Mouse (Mus musculus): Measurements from ENCODE around the gene Cd3e. TPM values are rescaled to one million over a fixed set of nuclear protein-coding genes. Genes with fewer than 3 reads are reported as not detected.
"Not testable (repeated sequence)": the region's sequence is repeated elsewhere in the genome, so short reads cannot be mapped to it uniquely, and the experiment has no call there.

The Cd3e gene
- polyA plus RNA-seq, 1 experiment from 2014 or later = not detected

GRCm38 (mm10) chr9:45040066-45040845 lies 30.8 kb upstream of the Cd3e start:
- 19% methylated on average over 14 of the region's 14 CpGs for WGBS
- ATAC-seq (ENCODE audit: insufficient number of reproducible peaks, insufficient read depth, low FRiP score, low TSS enrichment) = no peak
- H3K9ac ChIP-seq = no peak overlapping the region
- H3K4me3 ChIP-seq = no peak overlapping the region
- H3K27ac ChIP-seq = no peak overlapping the region
- H3K36me3 ChIP-seq = no peaks in the 10 kb centered on the region
- peak overlapping the region; percentile 31; the same call in 1 of the 2 replicates for H3K4me2 ChIP-seq (replicated peaks)
- peaks cover 28% of the 10 kb centered on the region for H3K4me1 ChIP-seq
- peaks cover 57% of the 10 kb centered on the region for H3K27me3 ChIP-seq
- H3K9me3 ChIP-seq = no peaks in the 10 kb centered on the region

- no peak for ATAC-seq (ENCODE audit: insufficient number of reproducible peaks, insufficient read depth, low FRiP score, low TSS enrichment)
- Histone ChIP-seq H3K27ac (no peak within 1 kb of the TSS), H3K4me2 (replicated peaks) (peak within 1 kb of the TSS; percentile 31; the same call in 1 of the 2 replicates), H3K4me3 (no peak within 1 kb of the TSS), H3K4me1 (peaks cover 28% of the 10 kb centered on the region), H3K27me3 (peaks cover 52% of the 10 kb centered on the region), H3K36me3 (no peaks in the 10 kb centered on the region), H3K9ac (no peak within 1 kb of the TSS), H3K9me3 (no peaks in the 10 kb centered on the region)
- 56% methylated on average over 5 of the region's 5 CpGs for WGBS
Observed at GRCm38 (mm10) chr9:45039499-45039898, 30.1 kb upstream of the Cd3e start, which contains the start of gene Mpzl2. Mpzl2 (plus strand) TSS chr9:45039799.

GRCm38 (mm10) chr9:45037803-45038202 lies 28.4 kb upstream of the Cd3e start:
- not testable (repeated sequence) for H3K4me2 ChIP-seq (replicated peaks); H3K9ac ChIP-seq; H3K27ac ChIP-seq; H3K9me3 ChIP-seq; ATAC-seq (ENCODE audit: insufficient number of reproducible peaks, insufficient read depth, low FRiP score, low TSS enrichment); H3K36me3 ChIP-seq; H3K4me3 ChIP-seq
- Histone ChIP-seq H3K4me1 (peaks cover 24% of the 10 kb centered on the region), H3K27me3 (peaks cover 36% of the 10 kb centered on the region)
- 74% methylated on average over 1 of the region's 1 CpGs for WGBS

- 76% methylated on average over 3 of the region's 3 CpGs for WGBS
- no peak for ATAC-seq (ENCODE audit: insufficient number of reproducible peaks, insufficient read depth, low FRiP score, low TSS enrichment)
Observed at GRCm38 (mm10) chr9:45034526-45034925, 25.1 kb upstream of the Cd3e start.

GRCm38 (mm10) chr9:45032261-45032660 lies 22.8 kb upstream of the Cd3e start:
- Histone ChIP-seq H3K27ac (no peak overlapping the region), H3K27me3 (peaks cover 13% of the 10 kb centered on the region; the same call in 1 of the 2 replicates), H3K4me2 (replicated peaks) (no peak overlapping the region), H3K9ac (no peak overlapping the region), H3K4me1 (no peaks in the 10 kb centered on the region), H3K4me3 (no peak overlapping the region), H3K9me3 (no peaks in the 10 kb centered on the region), H3K36me3 (no peaks in the 10 kb centered on the region)
- WGBS = 81% methylated on average over 2 of the region's 2 CpGs
- no peak for ATAC-seq (ENCODE audit: insufficient number of reproducible peaks, insufficient read depth, low FRiP score, low TSS enrichment)

More at GRCm38 (mm10) chr9:45034526-45034925, 25.1 kb upstream of the Cd3e start:
- H3K4me3 ChIP-seq = no peak overlapping the region
- H3K36me3 ChIP-seq = no peaks in the 10 kb centered on the region
- H3K4me1 ChIP-seq = no peaks in the 10 kb centered on the region
- no peak overlapping the region for H3K9ac ChIP-seq
- H3K9me3 ChIP-seq = no peaks in the 10 kb centered on the region
- H3K27me3 ChIP-seq = peaks cover 11% of the 10 kb centered on the region; the same call in 1 of the 2 replicates
- no peak overlapping the region for H3K27ac ChIP-seq
- H3K4me2 ChIP-seq (replicated peaks) = no peak overlapping the region

GRCm38 (mm10) chr9:45030341-45030740 lies 20.9 kb upstream of the Cd3e start:
- no peaks in the 10 kb centered on the region for H3K36me3 ChIP-seq
- H3K4me2 ChIP-seq (replicated peaks) = no peak overlapping the region
- H3K4me3 ChIP-seq = no peak overlapping the region
- 66% methylated on average over 6 of the region's 6 CpGs for WGBS
- no peak overlapping the region for H3K27ac ChIP-seq
- ATAC-seq (ENCODE audit: insufficient number of reproducible peaks, insufficient read depth, low FRiP score, low TSS enrichment) = no peak
- peaks cover 13% of the 10 kb centered on the region; the same call in 1 of the 2 replicates for H3K27me3 ChIP-seq
- no peaks in the 10 kb centered on the region for H3K9me3 ChIP-seq
- H3K9ac ChIP-seq = no peak overlapping the region
- no peaks in the 10 kb centered on the region for H3K4me1 ChIP-seq

GRCm38 (mm10) chr9:45027376-45027775 lies 17.9 kb upstream of the Cd3e start:
- Histone ChIP-seq H3K36me3 (no peaks in the 10 kb centered on the region), H3K27ac (no peak overlapping the region), H3K9me3 (no peaks in the 10 kb centered on the region), H3K4me3 (no peak overlapping the region), H3K9ac (no peak overlapping the region), H3K4me2 (replicated peaks) (no peak overlapping the region), H3K27me3 (peaks cover 13% of the 10 kb centered on the region; the same call in 1 of the 2 replicates), H3K4me1 (no peaks in the 10 kb centered on the region)
- 81% methylated on average over 8 of the region's 8 CpGs for WGBS
- no peak for ATAC-seq (ENCODE audit: insufficient number of reproducible peaks, insufficient read depth, low FRiP score, low TSS enrichment)

GRCm38 (mm10) chr9:45024187-45024586 lies 14.8 kb upstream of the Cd3e start:
- Histone ChIP-seq H3K9ac (no peak overlapping the region), H3K4me3 (no peak overlapping the region), H3K27ac (no peak overlapping the region), H3K27me3 (peaks cover 9% of the 10 kb centered on the region; the same call in 1 of the 2 replicates), H3K36me3 (no peaks in the 10 kb centered on the region), H3K4me1 (no peaks in the 10 kb centered on the region), H3K9me3 (no peaks in the 10 kb centered on the region), H3K4me2 (replicated peaks) (no peak overlapping the region)
- 71% methylated on average over 2 of the region's 2 CpGs for WGBS
- no peak for ATAC-seq (ENCODE audit: insufficient number of reproducible peaks, insufficient read depth, low FRiP score, low TSS enrichment)

- H3K4me2 ChIP-seq (replicated peaks) = no peak overlapping the region
- H3K9me3 ChIP-seq = no peaks in the 10 kb centered on the region
- H3K36me3 ChIP-seq = no peaks in the 10 kb centered on the region
- no peak overlapping the region for H3K9ac ChIP-seq
- no peaks in the 10 kb centered on the region for H3K4me1 ChIP-seq
- no peak overlapping the region for H3K27ac ChIP-seq
- H3K4me3 ChIP-seq = no peak overlapping the region
- H3K27me3 ChIP-seq = peaks cover 7% of the 10 kb centered on the region; the same call in 1 of the 2 replicates
- WGBS = 49% methylated on average over 3 of the region's 3 CpGs
- ATAC-seq (ENCODE audit: insufficient number of reproducible peaks, insufficient read depth, low FRiP score, low TSS enrichment) = no peak
Observed at GRCm38 (mm10) chr9:45023638-45024037, 14.2 kb upstream of the Cd3e start.

- Histone ChIP-seq H3K4me1 (no peaks in the 10 kb centered on the region), H3K9me3 (no peaks in the 10 kb centered on the region), H3K9ac (no peak overlapping the region), H3K4me3 (no peak overlapping the region), H3K4me2 (replicated peaks) (no peak overlapping the region), H3K27ac (no peak overlapping the region), H3K36me3 (no peaks in the 10 kb centered on the region), H3K27me3 (0 out of 2 replicates have a peak, but pooled peaks cover under 1% of the 10 kb centered on the region)
- 11% methylated on average over 3 of the region's 3 CpGs for WGBS
- ATAC-seq (ENCODE audit: insufficient number of reproducible peaks, insufficient read depth, low FRiP score, low TSS enrichment) = no peak
Observed at GRCm38 (mm10) chr9:45022800-45023199, 13.4 kb upstream of the Cd3e start.

- Histone ChIP-seq H3K4me3 (no peak overlapping the region), H3K4me1 (no peaks in the 10 kb centered on the region), H3K36me3 (no peaks in the 10 kb centered on the region), H3K27ac (no peak overlapping the region), H3K4me2 (replicated peaks) (no peak overlapping the region), H3K27me3 (no peaks in the 10 kb centered on the region), H3K9ac (no peak overlapping the region), H3K9me3 (no peaks in the 10 kb centered on the region)
- 86% methylated on average over 11 of the region's 11 CpGs for WGBS
- ATAC-seq (ENCODE audit: insufficient number of reproducible peaks, insufficient read depth, low FRiP score, low TSS enrichment) = no peak
Observed at GRCm38 (mm10) chr9:45018031-45018430, 8.6 kb upstream of the Cd3e start.

GRCm38 (mm10) chr9:45015841-45016240 lies 6.4 kb upstream of the Cd3e start:
- WGBS = 83% methylated on average over 3 of the region's 3 CpGs
- Histone ChIP-seq H3K9ac (no peak overlapping the region), H3K27ac (no peak overlapping the region), H3K4me3 (no peak overlapping the region), H3K27me3 (no peaks in the 10 kb centered on the region; the same call in 1 of the 2 replicates), H3K9me3 (no peaks in the 10 kb centered on the region), H3K36me3 (no peaks in the 10 kb centered on the region), H3K4me2 (replicated peaks) (no peak overlapping the region), H3K4me1 (no peaks in the 10 kb centered on the region)
- ATAC-seq (ENCODE audit: insufficient number of reproducible peaks, insufficient read depth, low FRiP score, low TSS enrichment) = no peak

Measured in embryonic facial prominence, embryonic 12.5 days (tissue).